Mouse (Mus musculus): ENCODE data around the gene Olfr544. TPM values are rescaled to one million over a fixed set of nuclear protein-coding genes. Genes with fewer than 3 reads are reported as not detected.

Olfr544 gene
- polyA plus RNA-seq, 1 experiment from 2014 or later = 0.04 TPM

- no peak overlapping the region for H3K4me2 ChIP-seq (ENCODE audit: low read depth, low read length)
- no peaks in the 10 kb centered on the region for H3K27me3 ChIP-seq (ENCODE audit: control insufficient read depth, insufficient read depth, low read length)
- H3K9ac ChIP-seq (ENCODE audit: low read length) = no peak overlapping the region
- no peak for ATAC-seq (replicated peaks; ENCODE audit: extremely low read depth, insufficient read depth, low FRiP score)
- H3K27ac ChIP-seq (ENCODE audit: low read length) = no peak overlapping the region
- H3K9me3 ChIP-seq (replicated peaks; ENCODE audit: control insufficient read depth, low read length) = no peaks in the 10 kb centered on the region
- H3K4me1 ChIP-seq (ENCODE audit: control insufficient read depth, insufficient read depth, low read length) = no peaks in the 10 kb centered on the region
- no peak overlapping the region for H3K4me3 ChIP-seq (ENCODE audit: low read length)
- H3K36me3 ChIP-seq (ENCODE audit: control insufficient read depth, insufficient read depth) = peaks cover 74% of the 10 kb centered on the region
- WGBS = 85% methylated on average over 5 of the region's 5 CpGs
These were observed 29.3 kb downstream of the Olfr544 start for GRCm38 (mm10) chr7:102458618-102459380.

GRCm38 (mm10) chr7:102446438-102446837, 41.7 kb downstream of the Olfr544 start:
- Histone ChIP-seq H3K9ac (ENCODE audit: low read length) (no peak overlapping the region), H3K4me3 (ENCODE audit: low read length) (no peak overlapping the region), H3K27me3 (ENCODE audit: control insufficient read depth, insufficient read depth, low read length) (no peaks in the 10 kb centered on the region), H3K4me2 (ENCODE audit: low read depth, low read length) (no peak overlapping the region), H3K27ac (ENCODE audit: low read length) (no peak overlapping the region), H3K4me1 (ENCODE audit: control insufficient read depth, insufficient read depth, low read length) (peaks cover 18% of the 10 kb centered on the region), H3K9me3 (replicated peaks; ENCODE audit: control insufficient read depth, low read length) (no peaks in the 10 kb centered on the region), H3K36me3 (ENCODE audit: control insufficient read depth, insufficient read depth) (peaks cover 44% of the 10 kb centered on the region)
- ATAC-seq (replicated peaks; ENCODE audit: extremely low read depth, insufficient read depth, low FRiP score) = no peak
- WGBS = 89% methylated on average over 9 of the region's 9 CpGs

GRCm38 (mm10) chr7:102444301-102444700, 43.8 kb downstream of the Olfr544 start:
- Histone ChIP-seq H3K4me3 (ENCODE audit: low read length) (no peak overlapping the region), H3K36me3 (ENCODE audit: control insufficient read depth, insufficient read depth) (peaks cover 31% of the 10 kb centered on the region), H3K27ac (ENCODE audit: low read length) (no peak overlapping the region), H3K9me3 (replicated peaks; ENCODE audit: control insufficient read depth, low read length) (no peaks in the 10 kb centered on the region), H3K9ac (ENCODE audit: low read length) (0 out of 2 replicates have a peak overlapping the region, but pooled peaks have one; percentile 4), H3K4me2 (ENCODE audit: low read depth, low read length) (no peak overlapping the region), H3K4me1 (ENCODE audit: control insufficient read depth, insufficient read depth, low read length) (peaks cover 18% of the 10 kb centered on the region), H3K27me3 (ENCODE audit: control insufficient read depth, insufficient read depth, low read length) (no peaks in the 10 kb centered on the region)
- no peak for ATAC-seq (replicated peaks; ENCODE audit: extremely low read depth, insufficient read depth, low FRiP score)
- 41% methylated on average over 2 of the region's 2 CpGs for WGBS

- Histone ChIP-seq H3K27ac (ENCODE audit: low read length) (peak overlapping the region; percentile 89), H3K4me1 (ENCODE audit: control insufficient read depth, insufficient read depth, low read length) (peaks cover 18% of the 10 kb centered on the region), H3K27me3 (ENCODE audit: control insufficient read depth, insufficient read depth, low read length) (peaks cover 5% of the 10 kb centered on the region), H3K4me2 (ENCODE audit: low read depth, low read length) (peak overlapping the region; percentile 72), H3K9me3 (replicated peaks; ENCODE audit: control insufficient read depth, low read length) (no peaks in the 10 kb centered on the region), H3K36me3 (ENCODE audit: control insufficient read depth, insufficient read depth) (peaks cover 21% of the 10 kb centered on the region; the same call in 1 of the 2 replicates), H3K4me3 (ENCODE audit: low read length) (peak overlapping the region; percentile 97), H3K9ac (ENCODE audit: low read length) (peak overlapping the region; percentile 91)
- WGBS = 3% methylated on average over 4 of the region's 4 CpGs
- ATAC-seq (replicated peaks; ENCODE audit: extremely low read depth, insufficient read depth, low FRiP score) = no peak
These were observed 45.7 kb downstream of the Olfr544 start for GRCm38 (mm10) chr7:102442432-102442831.

- peaks cover 18% of the 10 kb centered on the region for H3K4me1 ChIP-seq (ENCODE audit: control insufficient read depth, insufficient read depth, low read length)
- peak; percentile 99 for ATAC-seq (replicated peaks; ENCODE audit: extremely low read depth, insufficient read depth, low FRiP score)
- H3K9me3 ChIP-seq (replicated peaks; ENCODE audit: control insufficient read depth, low read length) = no peaks in the 10 kb centered on the region
- H3K4me2 ChIP-seq (ENCODE audit: low read depth, low read length) = peak within 1 kb of the TSS; percentile 72
- H3K27me3 ChIP-seq (ENCODE audit: control insufficient read depth, insufficient read depth, low read length) = peaks cover 5% of the 10 kb centered on the region
- WGBS = under 1% methylated on average over 51 of the region's 56 CpGs
- peak within 1 kb of the TSS; percentile 89 for H3K27ac ChIP-seq (ENCODE audit: low read length)
- peak within 1 kb of the TSS; percentile 97 for H3K4me3 ChIP-seq (ENCODE audit: low read length)
- H3K9ac ChIP-seq (ENCODE audit: low read length) = peak within 1 kb of the TSS; percentile 91
- H3K36me3 ChIP-seq (ENCODE audit: control insufficient read depth, insufficient read depth) = peaks cover 17% of the 10 kb centered on the region; the same call in 1 of the 2 replicates
These were observed 46.3 kb downstream of the Olfr544 start, which contains the start of gene Rrm1 for GRCm38 (mm10) chr7:102441657-102442391. TSS of gene Rrm1 (plus strand) at chr7:102441695.

GRCm38 (mm10) chr7:102440822-102441656, 47.1 kb downstream of the Olfr544 start:
- H3K9me3 ChIP-seq (replicated peaks; ENCODE audit: control insufficient read depth, low read length) = no peaks in the 10 kb centered on the region
- H3K9ac ChIP-seq (ENCODE audit: low read length) = no peak overlapping the region; the same call in none of the 2 replicates
- 0 out of 2 replicates have a peak overlapping the region, but pooled peaks have one; percentile 16 for H3K27ac ChIP-seq (ENCODE audit: low read length)
- no peak for ATAC-seq (replicated peaks; ENCODE audit: extremely low read depth, insufficient read depth, low FRiP score)
- peak overlapping the region; percentile 97 for H3K4me3 ChIP-seq (ENCODE audit: low read length)
- H3K27me3 ChIP-seq (ENCODE audit: control insufficient read depth, insufficient read depth, low read length) = peaks cover 5% of the 10 kb centered on the region
- H3K4me1 ChIP-seq (ENCODE audit: control insufficient read depth, insufficient read depth, low read length) = peaks cover 18% of the 10 kb centered on the region
- peaks cover 10% of the 10 kb centered on the region for H3K36me3 ChIP-seq (ENCODE audit: control insufficient read depth, insufficient read depth)
- H3K4me2 ChIP-seq (ENCODE audit: low read depth, low read length) = peak overlapping the region; percentile 58
- WGBS = 51% methylated on average over 15 of the region's 15 CpGs

GRCm38 (mm10) chr7:102434344-102434743, 53.8 kb downstream of the Olfr544 start:
- Histone ChIP-seq H3K9me3 (replicated peaks; ENCODE audit: control insufficient read depth, low read length) (no peaks in the 10 kb centered on the region), H3K27me3 (ENCODE audit: control insufficient read depth, insufficient read depth, low read length) (peaks cover 5% of the 10 kb centered on the region), H3K9ac (ENCODE audit: low read length) (no peak overlapping the region), H3K4me1 (ENCODE audit: control insufficient read depth, insufficient read depth, low read length) (no peaks in the 10 kb centered on the region), H3K36me3 (ENCODE audit: control insufficient read depth, insufficient read depth) (no peaks in the 10 kb centered on the region; the same call in 1 of the 2 replicates), H3K4me2 (ENCODE audit: low read depth, low read length) (no peak overlapping the region), H3K4me3 (ENCODE audit: low read length) (no peak overlapping the region), H3K27ac (ENCODE audit: low read length) (no peak overlapping the region)
- 63% methylated on average over 2 of the region's 2 CpGs for WGBS
- ATAC-seq (replicated peaks; ENCODE audit: extremely low read depth, insufficient read depth, low FRiP score) = no peak
